Mouse (Mus musculus): ENCODE data around the gene Vgll4. TPM values are rescaled to one million over a fixed set of nuclear protein-coding genes. Genes with fewer than 3 reads are reported as not detected.

Gene Vgll4
- polyA plus RNA-seq, 1 experiment from 2014 or later, result 73.1 TPM

DNA sequence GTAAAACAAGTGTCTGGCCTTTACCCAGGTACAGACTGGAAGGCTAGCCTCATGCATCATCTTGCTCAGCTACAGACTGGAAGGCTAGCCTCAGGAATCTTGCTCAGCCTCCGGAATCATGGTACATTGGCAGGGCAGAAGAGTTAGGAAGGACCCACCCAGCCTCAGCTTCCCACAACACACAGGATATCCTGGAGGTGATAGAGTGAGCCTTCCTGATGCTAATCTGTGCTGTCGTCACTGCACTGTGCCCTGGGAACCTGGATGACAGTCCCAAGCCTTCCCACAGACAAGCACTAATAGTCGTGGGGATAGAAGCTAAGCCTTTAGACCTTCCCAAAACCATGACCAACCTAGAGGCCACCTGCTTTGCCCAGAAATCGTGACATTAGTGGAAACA is 103.2 kb downstream of the Vgll4 start:
- Histone ChIP-seq H3K36me3 (ENCODE audit: control insufficient read depth, insufficient read depth, low read length) (peaks cover 11% of the 10 kb centered on the region), H3K9ac (ENCODE audit: low read length) (no peak overlapping the region), H3K4me1 (replicated peaks; ENCODE audit: control insufficient read depth, insufficient read depth, low read length) (0 out of 2 replicates have a peak, but pooled peaks cover 2% of the 10 kb centered on the region), H3K9me3 (ENCODE audit: control insufficient read depth, low read length) (no peaks in the 10 kb centered on the region), H3K27ac (ENCODE audit: low read depth, low read length) (no peak overlapping the region), H3K4me3 (ENCODE audit: low read depth, low read length) (no peak overlapping the region), H3K27me3 (ENCODE audit: control insufficient read depth, insufficient read depth, low read length) (no peaks in the 10 kb centered on the region), H3K4me2 (ENCODE audit: low read depth, low read length, severe bottlenecking) (no peak overlapping the region)
- DNase-seq (ENCODE audit: low spot score), result no peak
- ATAC-seq (replicated peaks; ENCODE audit: low FRiP score), result no peak
- WGBS, result 85% methylated on average over 4 of the region's 4 CpGs

DNA sequence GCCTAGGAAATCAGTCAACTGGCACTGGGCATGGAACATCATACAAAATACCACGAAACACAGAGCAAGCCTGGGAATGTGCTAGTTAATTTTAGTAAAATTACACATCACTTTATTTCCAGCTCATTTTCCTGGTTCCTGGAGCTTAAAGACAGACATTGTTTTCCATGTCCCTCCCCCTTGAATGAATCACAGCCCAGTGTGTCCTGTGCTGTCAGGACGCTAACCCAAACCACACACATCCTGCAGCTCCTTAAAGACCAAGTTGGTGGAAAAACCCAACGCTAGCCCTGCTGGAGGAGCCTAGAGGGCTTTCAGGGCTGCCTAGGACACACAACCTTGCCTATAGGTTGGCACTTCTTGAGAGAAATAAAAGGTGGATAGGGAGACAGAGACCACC is 103.7 kb downstream of the Vgll4 start:
- H3K4me1 ChIP-seq (replicated peaks; ENCODE audit: control insufficient read depth, insufficient read depth, low read length), result 0 out of 2 replicates have a peak, but pooled peaks cover 2% of the 10 kb centered on the region
- ATAC-seq (replicated peaks; ENCODE audit: low FRiP score) (no peak), DNase-seq (ENCODE audit: low spot score) (no peak)
- no peak overlapping the region for H3K9ac ChIP-seq (ENCODE audit: low read length)
- H3K9me3 ChIP-seq (ENCODE audit: control insufficient read depth, low read length), result no peaks in the 10 kb centered on the region
- WGBS, result 91% methylated on average over 3 of the region's 3 CpGs
- H3K4me3 ChIP-seq (ENCODE audit: low read depth, low read length), result no peak overlapping the region
- peaks cover 12% of the 10 kb centered on the region for H3K36me3 ChIP-seq (ENCODE audit: control insufficient read depth, insufficient read depth, low read length)
- no peak overlapping the region for H3K27ac ChIP-seq (ENCODE audit: low read depth, low read length)
- H3K4me2 ChIP-seq (ENCODE audit: low read depth, low read length, severe bottlenecking), result no peak overlapping the region
- H3K27me3 ChIP-seq (ENCODE audit: control insufficient read depth, insufficient read depth, low read length), result no peaks in the 10 kb centered on the region

DNA sequence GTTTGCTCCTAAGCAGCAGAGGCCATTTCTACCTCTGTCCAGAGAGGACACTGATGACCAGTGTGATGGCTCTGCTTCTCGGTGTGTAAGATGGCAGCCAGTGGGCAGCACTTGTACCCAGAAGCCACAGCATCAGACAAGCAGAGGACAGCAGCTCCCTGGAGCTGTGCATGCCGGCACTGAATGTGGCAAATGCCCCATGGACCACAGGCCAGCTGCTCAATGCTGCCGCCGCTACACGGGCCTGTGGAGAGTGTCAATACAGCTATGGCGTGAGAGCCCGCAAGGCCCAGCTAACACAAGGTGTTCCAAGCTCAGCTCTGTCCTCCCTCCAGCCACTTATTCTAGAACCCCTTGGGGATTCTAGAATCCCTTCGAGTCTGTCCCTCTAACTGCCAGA is 105.4 kb downstream of the Vgll4 start:
- Histone ChIP-seq H3K9me3 (ENCODE audit: control insufficient read depth, low read length) (no peaks in the 10 kb centered on the region), H3K36me3 (ENCODE audit: control insufficient read depth, insufficient read depth, low read length) (peaks cover 16% of the 10 kb centered on the region), H3K4me3 (ENCODE audit: low read depth, low read length) (no peak overlapping the region), H3K4me1 (replicated peaks; ENCODE audit: control insufficient read depth, insufficient read depth, low read length) (no peaks in the 10 kb centered on the region), H3K4me2 (ENCODE audit: low read depth, low read length, severe bottlenecking) (no peak overlapping the region), H3K27me3 (ENCODE audit: control insufficient read depth, insufficient read depth, low read length) (no peaks in the 10 kb centered on the region), H3K9ac (ENCODE audit: low read length) (no peak overlapping the region), H3K27ac (ENCODE audit: low read depth, low read length) (no peak overlapping the region)
- no peak for ATAC-seq (replicated peaks; ENCODE audit: low FRiP score)
- no peak for DNase-seq (ENCODE audit: low spot score)
- 91% methylated on average over 8 of the region's 8 CpGs for WGBS

DNA sequence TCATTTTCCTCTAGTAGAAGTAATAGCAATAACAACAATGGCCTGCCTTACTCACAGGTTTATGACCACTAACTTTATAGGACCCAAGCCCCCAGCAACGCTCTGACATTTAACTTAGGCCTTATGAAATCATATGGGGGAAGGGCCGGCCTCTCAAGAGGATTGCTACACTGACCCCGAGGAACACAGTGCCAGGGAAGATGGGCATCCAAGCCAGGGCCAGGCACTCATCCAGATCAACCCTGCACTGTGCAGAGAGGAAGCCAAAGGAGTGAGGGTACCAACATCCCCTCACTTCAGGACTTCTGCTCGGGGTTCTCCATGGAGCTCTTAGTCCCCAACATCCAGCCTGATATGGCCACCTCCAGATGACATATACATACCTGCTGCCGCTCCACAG is 106.3 kb downstream of the Vgll4 start:
- ATAC-seq (replicated peaks; ENCODE audit: low FRiP score), result no peak
- WGBS, result 95% methylated on average over 5 of the region's 5 CpGs
- Histone ChIP-seq H3K9me3 (ENCODE audit: control insufficient read depth, low read length) (no peaks in the 10 kb centered on the region), H3K27ac (ENCODE audit: low read depth, low read length) (no peak overlapping the region), H3K9ac (ENCODE audit: low read length) (no peak overlapping the region), H3K4me3 (ENCODE audit: low read depth, low read length) (no peak overlapping the region), H3K27me3 (ENCODE audit: control insufficient read depth, insufficient read depth, low read length) (no peaks in the 10 kb centered on the region), H3K36me3 (ENCODE audit: control insufficient read depth, insufficient read depth, low read length) (peaks cover 16% of the 10 kb centered on the region), H3K4me2 (ENCODE audit: low read depth, low read length, severe bottlenecking) (no peak overlapping the region), H3K4me1 (replicated peaks; ENCODE audit: control insufficient read depth, insufficient read depth, low read length) (no peaks in the 10 kb centered on the region)
- no peak for DNase-seq (ENCODE audit: low spot score)

DNA sequence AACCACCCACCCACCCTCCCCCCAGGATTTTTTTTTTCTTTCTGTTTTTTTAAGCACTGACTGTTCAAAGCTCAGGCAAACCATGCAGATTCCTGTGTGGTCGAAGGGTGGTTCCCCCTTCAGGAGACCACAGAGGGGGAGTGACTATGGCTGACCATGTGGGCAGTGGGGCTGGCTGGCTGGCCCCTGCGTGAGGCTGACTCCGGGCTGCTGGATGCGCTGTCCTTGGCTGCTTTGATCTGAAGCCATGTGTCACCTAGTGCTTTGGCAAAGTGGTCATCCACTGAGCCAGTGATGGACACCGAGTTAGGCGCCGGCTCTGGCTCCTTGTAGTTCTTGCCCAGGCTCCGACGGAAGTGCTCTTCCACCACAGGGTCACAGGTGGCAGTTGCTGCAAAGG is 107.7 kb downstream of the Vgll4 start:
- H3K36me3 ChIP-seq (ENCODE audit: control insufficient read depth, insufficient read depth, low read length), result peaks cover 16% of the 10 kb centered on the region

DNA sequence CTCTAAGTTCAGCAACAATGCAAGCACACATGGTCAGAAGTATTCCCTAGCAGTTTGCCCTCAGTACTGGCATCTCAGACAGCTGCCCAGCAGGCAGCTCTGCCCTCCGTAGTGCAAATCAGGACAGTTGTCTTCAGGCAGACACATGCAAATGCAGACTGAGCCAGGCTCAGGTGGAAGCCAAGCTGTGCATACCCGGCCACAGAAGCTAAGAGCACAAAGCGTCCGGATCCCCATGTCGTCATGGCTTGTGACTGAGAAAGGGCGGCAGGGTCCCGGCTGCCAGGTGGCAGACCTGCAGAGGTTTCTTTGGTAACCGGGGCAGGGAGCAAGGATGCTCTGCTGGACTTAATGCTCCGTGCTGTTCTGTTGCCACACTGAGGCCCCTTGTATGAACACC is 108.2 kb downstream of the Vgll4 start:
- H3K27ac ChIP-seq (ENCODE audit: low read depth, low read length), result no peak overlapping the region
- no peak for DNase-seq (ENCODE audit: low spot score)
- H3K27me3 ChIP-seq (ENCODE audit: control insufficient read depth, insufficient read depth, low read length), result no peaks in the 10 kb centered on the region
- H3K36me3 ChIP-seq (ENCODE audit: control insufficient read depth, insufficient read depth, low read length), result peaks cover 16% of the 10 kb centered on the region
- H3K9ac ChIP-seq (ENCODE audit: low read length), result no peak overlapping the region
- no peaks in the 10 kb centered on the region for H3K4me1 ChIP-seq (replicated peaks; ENCODE audit: control insufficient read depth, insufficient read depth, low read length)
- no peak for ATAC-seq (replicated peaks; ENCODE audit: low FRiP score)
- 81% methylated on average over 9 of the region's 9 CpGs for WGBS
- H3K4me3 ChIP-seq (ENCODE audit: low read depth, low read length), result no peak overlapping the region
- H3K4me2 ChIP-seq (ENCODE audit: low read depth, low read length, severe bottlenecking), result no peak overlapping the region
- H3K9me3 ChIP-seq (ENCODE audit: control insufficient read depth, low read length), result no peaks in the 10 kb centered on the region

More for the DNA sequence above, 107.7 kb downstream of the Vgll4 start:
- H3K27ac ChIP-seq (ENCODE audit: low read depth, low read length), result no peak overlapping the region
- H3K9me3 ChIP-seq (ENCODE audit: control insufficient read depth, low read length), result no peaks in the 10 kb centered on the region
- 90% methylated on average over 9 of the region's 9 CpGs for WGBS
- DNase-seq (ENCODE audit: low spot score) (no peak), ATAC-seq (replicated peaks; ENCODE audit: low FRiP score) (no peak)
- H3K4me3 ChIP-seq (ENCODE audit: low read depth, low read length), result no peak overlapping the region
- H3K4me2 ChIP-seq (ENCODE audit: low read depth, low read length, severe bottlenecking), result no peak overlapping the region
- H3K4me1 ChIP-seq (replicated peaks; ENCODE audit: control insufficient read depth, insufficient read depth, low read length), result no peaks in the 10 kb centered on the region
- no peaks in the 10 kb centered on the region for H3K27me3 ChIP-seq (ENCODE audit: control insufficient read depth, insufficient read depth, low read length)
- no peak overlapping the region for H3K9ac ChIP-seq (ENCODE audit: low read length)

DNA sequence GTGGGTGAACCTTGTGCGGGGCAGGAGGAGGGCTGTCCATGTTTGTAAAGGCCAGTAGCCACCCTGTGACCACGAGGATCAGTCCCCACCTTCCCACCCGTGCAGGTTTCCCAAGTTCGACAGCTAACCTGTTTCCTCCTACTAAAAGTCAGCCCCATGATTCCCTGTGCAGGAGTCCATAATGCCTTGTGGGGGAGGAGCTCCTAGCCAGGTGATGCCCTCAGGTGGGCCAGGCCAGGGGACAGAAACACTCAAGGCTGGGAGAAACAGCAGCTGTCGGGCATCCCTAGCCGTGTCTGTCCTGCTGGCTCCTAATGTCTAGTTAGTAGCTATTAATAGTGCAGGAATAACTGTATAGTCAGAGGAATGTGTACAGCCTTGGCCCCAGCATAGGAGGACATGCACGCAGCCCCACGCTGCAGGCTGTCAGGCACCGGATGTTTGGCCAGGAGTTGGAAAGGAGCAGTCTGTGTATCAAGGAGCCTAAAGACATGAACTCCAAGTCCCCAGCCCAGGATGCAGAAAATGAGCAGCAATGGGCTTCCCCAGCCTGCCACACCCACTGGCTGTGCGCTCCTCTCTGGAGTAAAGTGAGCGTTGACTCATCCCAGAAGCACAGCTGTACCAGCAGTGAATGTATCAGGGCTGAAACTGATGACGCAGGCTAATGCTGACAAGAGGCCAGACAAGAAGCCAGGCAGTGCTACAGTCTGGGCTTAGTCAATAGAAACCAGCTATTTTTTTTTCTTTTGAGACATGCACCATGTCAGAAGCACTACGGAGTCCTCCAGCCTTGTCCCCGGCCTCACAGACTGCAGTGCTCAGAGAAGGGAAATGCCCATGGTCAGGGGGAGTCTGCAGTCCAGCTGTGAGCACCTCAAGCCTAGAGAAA is 108.9 kb downstream of the Vgll4 start:
- WGBS, result 91% methylated on average over 14 of the region's 14 CpGs
- Histone ChIP-seq H3K4me3 (ENCODE audit: low read depth, low read length) (no peak overlapping the region), H3K4me1 (replicated peaks; ENCODE audit: control insufficient read depth, insufficient read depth, low read length) (no peaks in the 10 kb centered on the region), H3K9me3 (ENCODE audit: control insufficient read depth, low read length) (no peaks in the 10 kb centered on the region), H3K36me3 (ENCODE audit: control insufficient read depth, insufficient read depth, low read length) (peaks cover 16% of the 10 kb centered on the region), H3K4me2 (ENCODE audit: low read depth, low read length, severe bottlenecking) (no peak overlapping the region), H3K27me3 (ENCODE audit: control insufficient read depth, insufficient read depth, low read length) (no peaks in the 10 kb centered on the region), H3K27ac (ENCODE audit: low read depth, low read length) (no peak overlapping the region), H3K9ac (ENCODE audit: low read length) (no peak overlapping the region)
- ATAC-seq (replicated peaks; ENCODE audit: low FRiP score), result no peak
- DNase-seq (ENCODE audit: low spot score), result no peak

DNA sequence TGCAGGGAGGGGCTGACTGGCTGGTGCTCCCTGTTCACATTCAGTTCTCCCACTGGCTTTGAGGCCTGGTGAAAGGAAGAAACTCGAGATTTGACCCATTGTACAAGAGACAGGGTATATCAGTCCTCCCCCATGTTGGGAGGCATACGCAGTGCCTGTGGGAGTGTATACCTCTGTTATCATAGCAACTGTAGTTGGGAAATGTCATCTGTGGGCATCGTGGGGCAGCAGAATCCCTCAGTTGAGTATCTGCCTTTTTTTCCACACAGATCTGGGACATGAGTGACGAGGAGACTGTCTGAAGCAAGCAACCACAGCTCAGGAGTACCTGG is 111.1 kb downstream of the Vgll4 start:
- peaks cover 15% of the 10 kb centered on the region for H3K36me3 ChIP-seq (ENCODE audit: control insufficient read depth, insufficient read depth, low read length)
- 79% methylated on average over 4 of the region's 4 CpGs for WGBS
- no peak for ATAC-seq (replicated peaks; ENCODE audit: low FRiP score)

More for the DNA sequence above, 111.1 kb downstream of the Vgll4 start:
- H3K27ac ChIP-seq (ENCODE audit: low read depth, low read length), result no peak overlapping the region
- DNase-seq (ENCODE audit: low spot score), result no peak
- peaks cover 3% of the 10 kb centered on the region for H3K4me1 ChIP-seq (replicated peaks; ENCODE audit: control insufficient read depth, insufficient read depth, low read length)
- no peak overlapping the region for H3K4me2 ChIP-seq (ENCODE audit: low read depth, low read length, severe bottlenecking)
- no peaks in the 10 kb centered on the region for H3K27me3 ChIP-seq (ENCODE audit: control insufficient read depth, insufficient read depth, low read length)
- H3K4me3 ChIP-seq (ENCODE audit: low read depth, low read length), result no peak overlapping the region
- no peak overlapping the region for H3K9ac ChIP-seq (ENCODE audit: low read length)
- no peaks in the 10 kb centered on the region for H3K9me3 ChIP-seq (ENCODE audit: control insufficient read depth, low read length)
